Mouse (Mus musculus) testis, adult 2 months (tissue): ENCODE measurements around the gene Cdkn2c.

Source experiments
- CTCF ChIP-seq: fragments of 200-500 bp; IDR thresholded peaks from 2 replicates; pipeline ENCODE4 v1.5.1; 2012; ENCODE audit warnings: low read depth, mild to moderate bottlenecking, inconsistent platforms, low read length, moderate library complexity; ENCODE audit not compliant: control insufficient read depth, insufficient read depth, insufficient replicate concordance
- POLR2A ChIP-seq: fragments of 200-500 bp; IDR thresholded peaks from 2 replicates; pipeline ENCODE4 v1.6.1; 2012; ENCODE audit warnings: low read depth, mild to moderate bottlenecking, inconsistent platforms, low read length, moderate library complexity; ENCODE audit not compliant: control insufficient read depth

GRCm38 (mm10) chr4:109664091-109664490 lies 2.9 kb downstream of the Cdkn2c start:
- TF ChIP-seq CTCF (no peak), POLR2A (no peak)
